Mouse (Mus musculus) forebrain, embryonic 16.5 days (tissue): ENCODE data around the gene Snupn. TPM values are rescaled to one million over a fixed set of nuclear protein-coding genes. Genes with fewer than 3 reads are reported as not detected.
A peak's percentile ranks its signal among the peaks of the same experiment; 100 is the strongest.
"Not testable (repeated sequence)": the region's sequence is repeated elsewhere in the genome, so short reads cannot be mapped to it uniquely, and the experiment has no call there.

ENCODE experiments used
- ATAC-seq: fragments of 200-750 bp; cut with Nextera tagmentation; 2 replicates; pipeline ENCODE4 v1.8.0; 2017; ENCODE audit warnings: mild to moderate bottlenecking, moderate library complexity
- H3K27ac ChIP-seq: fragments of 300-500 bp; sonication (generic); 2 replicates; pipeline ENCODE4 v1.5.1; 2014; ENCODE audit warnings: low read length, control low read depth
- H3K27me3 ChIP-seq: fragments of 300-500 bp; sonication (generic); replicated peaks from 2 replicates; pipeline ENCODE4 v1.6.1; 2014; ENCODE audit warnings: low read length; ENCODE audit not compliant: control insufficient read depth, insufficient read depth
- H3K36me3 ChIP-seq: fragments of 300-500 bp; sonication (generic); 2 replicates; pipeline ENCODE4 v1.6.1; 2014; ENCODE audit not compliant: control insufficient read depth, insufficient read depth
- H3K4me1 ChIP-seq: fragments of 300-500 bp; sonication (generic); replicated peaks from 2 replicates; pipeline ENCODE4 v1.6.1; 2014; ENCODE audit warnings: low read length; ENCODE audit not compliant: control insufficient read depth, insufficient read depth
- H3K4me2 ChIP-seq: fragments of 300-500 bp; sonication (generic); 2 replicates; pipeline ENCODE4 v1.6.1; 2014; ENCODE audit warnings: mild to moderate bottlenecking, low read length, control low read depth
- H3K4me3 ChIP-seq: fragments of 300-500 bp; sonication (generic); replicated peaks from 2 replicates; pipeline ENCODE4 v1.5.1; 2014; ENCODE audit warnings: mild to moderate bottlenecking, low read length, control low read depth
- H3K9ac ChIP-seq: fragments of 300-500 bp; sonication (generic); replicated peaks from 2 replicates; pipeline ENCODE4 v1.6.1; 2014; ENCODE audit warnings: low read depth, low read length, control low read depth
- H3K9me3 ChIP-seq: fragments of 300-500 bp; sonication (generic); 2 replicates; pipeline ENCODE4 v1.6.1; 2016; ENCODE audit warnings: low read length; ENCODE audit not compliant: control insufficient read depth
- whole genome bisulfite sequencing: fragments of 180-500 bp; shearing (Covaris S2); extraction: QIAGEN DNeasy Blood & Tissue Kit; methylation state at CpG from one replicate; pipeline ENCODE4 v1.1.7; 2014; 5-methylcytosine and 5-hydroxymethylcytosine counted together
- polyA plus RNA-seq: library from polyadenylated mRNA; unstranded; fragments of >200 nt; fragmentation: Nextera tagmentation; extraction: Ambion mirVana; gene quantifications from 2 replicates; pipeline ENCODE4 v1.2.1, GENCODE M21; 2015

The Snupn gene
- polyA plus RNA-seq, result 34.0 and 35.3 TPM in 2 replicates

DNA sequence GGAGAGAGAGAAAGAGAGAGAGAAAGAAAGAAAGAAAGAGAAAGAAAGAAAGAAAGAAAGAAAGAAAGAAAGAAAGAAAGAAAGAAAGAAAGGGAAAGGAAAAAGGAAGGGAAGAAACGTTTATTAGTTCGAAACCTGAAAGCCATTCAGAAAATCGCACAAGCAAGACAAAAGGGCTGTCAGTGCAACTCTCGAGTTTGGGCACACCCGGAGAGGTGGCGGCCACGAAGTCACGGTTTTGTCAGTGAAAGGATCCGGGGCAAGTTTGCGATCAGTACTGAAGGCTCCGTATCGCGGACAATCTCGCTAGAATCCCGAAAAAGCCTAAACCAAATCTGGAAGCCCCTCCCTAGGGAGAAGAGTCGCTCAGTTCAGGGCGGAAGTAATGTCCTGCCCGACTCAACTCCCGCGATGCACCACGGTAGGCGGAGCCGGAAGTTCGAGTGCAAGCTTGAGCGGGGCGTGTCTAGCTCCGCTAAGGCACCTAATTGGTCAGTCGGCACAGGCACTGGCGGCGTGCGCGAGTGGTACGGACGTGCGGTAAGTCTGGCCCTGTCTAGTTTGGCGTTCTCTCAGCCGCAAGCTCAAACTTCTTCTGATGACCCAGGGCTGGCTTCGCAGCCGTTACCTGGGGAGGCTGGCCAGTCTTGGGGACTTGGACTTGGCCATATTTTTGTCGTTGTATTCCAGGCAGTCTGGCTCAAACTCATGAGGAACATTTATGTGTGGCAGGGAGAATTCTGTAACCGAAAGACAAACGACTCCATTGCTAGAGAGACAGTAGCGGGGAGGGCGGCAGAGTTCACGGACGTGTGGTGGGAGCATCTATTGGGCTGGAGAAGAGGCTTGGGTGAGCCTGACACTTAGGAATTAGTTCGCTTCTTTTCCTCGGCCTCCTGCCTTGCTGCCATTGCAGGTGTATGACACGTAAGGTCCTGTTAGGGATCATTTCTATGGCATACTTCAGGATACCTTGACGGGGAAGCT, at the start of gene Snupn:
Gene Snupn, plus strand, starts transcription at position 465 of the 987 bp plus-strand sequence.
- Histone ChIP-seq H3K9me3 (no peaks in the 10 kb centered on the region), H3K4me1 (peaks cover 12% of the 10 kb centered on the region), H3K9ac (peak within 1 kb of the TSS; percentile 81), H3K4me3 (peak within 1 kb of the TSS; percentile 72), H3K27ac (peak within 1 kb of the TSS; percentile 92), H3K27me3 (no peaks in the 10 kb centered on the region), H3K36me3 (no peaks in the 10 kb centered on the region), H3K4me2 (peak within 1 kb of the TSS; percentile 89)
- ATAC-seq, result peak; percentile 100
- under 1% methylated on average over 50 of the region's 50 CpGs for WGBS

DNA sequence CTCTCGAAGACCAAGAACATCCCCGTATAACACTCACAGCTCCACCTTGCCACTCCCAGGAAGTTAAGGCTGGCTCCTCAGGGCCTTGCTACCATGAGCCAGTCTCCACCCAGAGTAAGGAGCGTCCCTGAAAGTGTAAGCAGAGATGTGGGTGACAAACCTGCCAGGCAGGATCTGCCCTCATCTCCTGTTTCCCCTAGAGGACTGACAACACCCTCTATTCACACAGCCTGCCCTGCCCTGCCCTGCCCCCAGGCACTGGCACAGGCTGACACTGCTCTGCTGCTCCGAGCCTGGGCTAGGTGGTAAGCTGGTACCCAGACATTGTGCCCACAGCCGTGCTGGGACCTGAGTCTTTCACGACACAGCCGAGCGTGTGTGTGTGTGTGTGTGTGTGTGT, 49.5 kb upstream of the Snupn start:
- no peak for ATAC-seq
- no peak overlapping the region for H3K4me2 ChIP-seq
- no peak overlapping the region for H3K4me3 ChIP-seq
- no peak overlapping the region for H3K9ac ChIP-seq
- no peaks in the 10 kb centered on the region for H3K9me3 ChIP-seq
- H3K4me1 ChIP-seq, result no peaks in the 10 kb centered on the region
- no peak overlapping the region for H3K27ac ChIP-seq
- no peaks in the 10 kb centered on the region for H3K36me3 ChIP-seq
- H3K27me3 ChIP-seq, result no peaks in the 10 kb centered on the region
- 73% methylated on average over 8 of the region's 8 CpGs for WGBS

DNA sequence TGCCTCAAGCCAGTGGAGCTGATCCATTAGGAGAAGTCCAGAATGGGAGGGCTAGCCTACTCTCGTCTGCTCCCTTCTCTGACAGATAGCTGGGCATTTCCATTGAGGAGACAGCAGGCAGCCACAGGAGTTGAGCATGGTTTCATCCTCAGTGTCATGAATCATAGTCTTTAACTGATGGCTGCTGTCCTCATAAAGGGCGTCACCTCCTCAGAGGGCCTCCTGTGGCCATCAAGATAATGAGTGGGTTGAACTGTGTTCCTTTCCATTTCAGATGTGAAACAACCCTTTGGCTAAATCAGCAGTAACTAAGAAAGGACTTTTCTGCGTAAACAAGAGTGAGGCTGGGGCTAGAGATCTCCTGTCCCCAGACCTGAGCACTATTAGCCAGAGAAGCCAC, 47.0 kb upstream of the Snupn start:
- 81% methylated on average over 3 of the region's 3 CpGs for WGBS
- H3K27me3 ChIP-seq, result no peaks in the 10 kb centered on the region
- no peaks in the 10 kb centered on the region for H3K4me1 ChIP-seq
- ATAC-seq, result no peak
- H3K9ac ChIP-seq, result no peak overlapping the region
- no peaks in the 10 kb centered on the region for H3K36me3 ChIP-seq
- H3K4me3 ChIP-seq, result no peak overlapping the region
- H3K9me3 ChIP-seq, result no peaks in the 10 kb centered on the region
- no peak overlapping the region for H3K27ac ChIP-seq
- H3K4me2 ChIP-seq, result no peak overlapping the region

DNA sequence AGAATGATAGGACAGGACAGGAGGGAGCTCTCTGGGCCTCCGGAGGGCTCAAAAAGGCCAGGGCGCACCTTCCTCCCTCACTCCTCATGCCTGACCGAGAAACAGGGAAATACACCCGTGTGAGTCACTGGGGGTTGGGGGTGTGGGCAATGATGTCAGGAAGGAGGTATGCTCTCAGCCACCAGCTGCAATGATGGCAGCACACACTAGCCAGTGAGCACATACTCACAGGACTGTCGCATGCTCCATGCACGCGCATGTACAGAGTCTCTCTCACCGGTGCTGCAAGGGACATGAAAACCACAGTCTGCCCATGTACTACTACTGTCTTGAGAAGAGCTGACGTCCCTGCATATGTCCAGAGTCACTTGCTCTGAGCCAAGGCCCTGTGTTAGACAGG, 43.1 kb upstream of the Snupn start:
- H3K27me3 ChIP-seq, result no peaks in the 10 kb centered on the region
- H3K9ac ChIP-seq, result no peak overlapping the region
- H3K27ac ChIP-seq, result no peak overlapping the region
- H3K36me3 ChIP-seq, result no peaks in the 10 kb centered on the region
- no peaks in the 10 kb centered on the region for H3K4me1 ChIP-seq
- H3K4me3 ChIP-seq, result no peak overlapping the region
- 89% methylated on average over 9 of the region's 9 CpGs for WGBS
- no peak for ATAC-seq
- H3K9me3 ChIP-seq, result no peaks in the 10 kb centered on the region
- no peak overlapping the region for H3K4me2 ChIP-seq

DNA sequence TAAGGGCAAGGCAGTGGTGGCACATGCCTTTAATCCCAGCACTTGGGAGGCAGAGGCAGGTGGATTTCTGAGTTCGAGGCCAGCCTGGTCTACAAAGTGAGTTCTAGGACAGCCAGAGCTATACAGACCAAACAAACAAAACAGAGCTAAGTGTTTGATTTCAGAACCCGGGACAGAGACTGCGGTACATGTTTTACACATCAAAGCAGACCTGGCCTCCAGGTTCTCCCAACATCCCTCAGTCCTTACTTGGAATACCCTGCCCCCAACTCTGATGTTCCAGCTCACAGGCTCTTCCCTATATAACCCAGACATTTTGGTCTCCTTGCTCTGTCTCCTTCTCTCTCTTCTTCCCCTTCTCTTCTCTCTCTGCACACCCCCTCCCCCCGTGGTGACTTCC, 40.7 kb upstream of the Snupn start:
- ATAC-seq, H3K36me3 ChIP-seq, H3K4me1 ChIP-seq, H3K27ac ChIP-seq, H3K4me2 ChIP-seq, H3K9ac ChIP-seq, H3K9me3 ChIP-seq, H3K27me3 ChIP-seq, H3K4me3 ChIP-seq: not testable (repeated sequence)
- 65% methylated on average over 4 of the region's 4 CpGs for WGBS

DNA sequence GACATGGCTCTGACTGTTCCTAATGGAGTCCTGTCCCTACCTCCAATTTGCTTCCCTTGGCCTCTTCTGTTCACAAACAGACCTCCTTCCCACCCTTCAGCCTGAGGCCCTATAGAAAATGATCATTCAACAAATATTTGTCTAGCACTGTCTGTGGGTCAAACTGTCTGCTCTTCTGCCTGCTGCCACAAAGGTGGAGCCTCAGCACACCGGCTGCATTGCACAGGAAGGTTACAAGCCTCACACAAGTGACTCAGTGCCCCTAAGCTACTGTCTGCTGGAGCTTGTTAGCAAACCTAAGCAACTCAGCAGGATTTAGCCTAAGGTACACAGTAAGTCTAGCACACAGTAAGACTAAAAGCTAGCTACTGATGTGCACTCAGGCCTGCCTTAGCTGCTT, 39.7 kb upstream of the Snupn start:
- H3K9me3 ChIP-seq, result no peaks in the 10 kb centered on the region
- no peak overlapping the region for H3K4me3 ChIP-seq
- H3K4me1 ChIP-seq, result no peaks in the 10 kb centered on the region
- WGBS, result 77% methylated on average over 1 of the region's 1 CpGs
- no peak overlapping the region for H3K4me2 ChIP-seq
- H3K27ac ChIP-seq, result no peak overlapping the region
- H3K36me3 ChIP-seq, result no peaks in the 10 kb centered on the region
- H3K27me3 ChIP-seq, result no peaks in the 10 kb centered on the region
- no peak for ATAC-seq
- H3K9ac ChIP-seq, result no peak overlapping the region

DNA sequence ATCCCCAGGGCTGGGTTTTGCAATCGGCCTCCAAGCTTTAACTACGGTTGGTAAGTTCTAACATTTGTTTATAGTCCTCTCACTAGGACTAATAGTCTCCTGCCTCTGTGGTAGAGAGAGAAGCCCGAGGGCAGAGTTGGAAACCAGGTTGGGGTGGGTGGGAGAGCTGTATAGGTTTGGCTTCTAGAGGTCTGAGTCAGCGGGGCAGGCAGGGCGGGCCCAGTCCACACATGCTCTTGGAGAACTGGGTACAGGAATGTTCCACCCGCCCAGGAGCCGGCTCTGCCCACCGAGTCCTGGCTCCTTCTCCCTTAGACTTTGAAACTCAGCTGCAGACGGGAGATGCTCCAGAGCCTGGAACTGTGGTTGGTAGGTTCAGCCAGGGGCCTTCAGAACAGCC, 36.7 kb upstream of the Snupn start:
- H3K9me3 ChIP-seq, result no peaks in the 10 kb centered on the region
- H3K4me2 ChIP-seq, result no peak overlapping the region
- no peak for ATAC-seq
- H3K36me3 ChIP-seq, result no peaks in the 10 kb centered on the region
- H3K4me1 ChIP-seq, result no peaks in the 10 kb centered on the region
- H3K9ac ChIP-seq, result no peak overlapping the region
- WGBS, result 85% methylated on average over 9 of the region's 9 CpGs
- H3K27me3 ChIP-seq, result no peaks in the 10 kb centered on the region
- no peak overlapping the region for H3K27ac ChIP-seq
- no peak overlapping the region for H3K4me3 ChIP-seq

DNA sequence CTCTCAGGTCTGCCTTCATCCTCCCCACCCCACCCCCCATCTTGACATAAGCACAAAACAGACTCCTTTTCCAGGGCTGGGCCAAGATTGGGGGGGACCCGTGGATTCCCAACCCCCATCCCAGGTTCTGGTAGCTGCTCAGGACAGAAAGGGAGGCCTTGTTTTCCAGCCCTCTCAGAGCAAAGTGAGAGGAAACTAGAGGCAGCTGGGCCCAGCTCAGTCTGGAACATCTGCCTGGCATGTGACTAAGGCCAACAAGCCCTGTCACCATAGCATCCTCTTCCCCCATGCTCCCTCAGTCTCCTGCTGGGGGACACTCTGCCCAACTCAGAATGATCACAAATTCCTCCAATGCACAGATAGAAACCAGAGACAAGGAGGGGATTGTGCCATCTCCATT, 35.6 kb upstream of the Snupn start:
- Histone ChIP-seq H3K4me3 (no peak overlapping the region), H3K36me3 (no peaks in the 10 kb centered on the region), H3K9me3 (no peaks in the 10 kb centered on the region), H3K4me1 (no peaks in the 10 kb centered on the region), H3K27ac (no peak overlapping the region), H3K4me2 (no peak overlapping the region), H3K9ac (no peak overlapping the region), H3K27me3 (no peaks in the 10 kb centered on the region)
- no peak for ATAC-seq
- whole genome bisulfite sequencing, result 92% methylated on average over 1 of the region's 1 CpGs

DNA sequence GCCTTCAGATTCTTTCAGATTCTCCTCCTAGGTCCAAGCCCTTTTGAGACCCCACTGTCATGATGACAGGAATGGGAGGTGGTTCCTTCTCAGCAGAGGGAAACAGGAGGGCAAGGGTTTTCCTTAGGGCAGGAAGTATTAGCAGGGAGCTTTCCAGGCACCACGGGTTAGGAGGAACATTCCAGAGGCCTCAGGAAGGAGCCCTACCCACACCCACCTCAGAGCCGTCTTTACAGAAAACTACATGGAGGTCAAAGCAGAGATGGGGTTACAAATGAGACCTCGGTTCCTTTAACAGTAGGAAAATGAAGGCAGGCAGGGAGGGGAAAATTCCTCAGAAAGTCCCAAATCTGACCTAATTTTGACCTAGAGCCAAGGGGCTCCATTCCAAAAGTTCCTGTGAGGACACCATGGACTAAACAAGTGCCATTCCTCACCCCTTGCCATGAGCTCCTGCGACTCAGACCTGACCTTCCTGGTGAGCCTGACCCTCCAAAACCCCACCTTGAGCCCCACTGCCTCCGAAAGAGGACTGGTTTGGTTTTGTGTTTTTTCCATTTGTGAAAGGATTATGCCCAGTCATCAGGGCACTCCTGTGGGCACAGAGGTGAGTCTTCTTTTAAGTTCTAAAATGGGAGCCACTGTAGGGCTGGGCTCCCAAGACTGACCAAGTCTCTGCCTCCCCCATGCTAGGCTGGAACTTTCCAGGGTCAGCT, 34.8 kb upstream of the Snupn start:
- 84% methylated on average over 5 of the region's 5 CpGs for WGBS

More for the DNA sequence above, 34.8 kb upstream of the Snupn start:
- no peak for ATAC-seq
- Histone ChIP-seq H3K27me3 (no peaks in the 10 kb centered on the region), H3K9ac (no peak overlapping the region), H3K9me3 (no peaks in the 10 kb centered on the region), H3K4me2 (no peak overlapping the region), H3K4me1 (no peaks in the 10 kb centered on the region), H3K36me3 (no peaks in the 10 kb centered on the region), H3K27ac (no peak overlapping the region), H3K4me3 (no peak overlapping the region)
